Mouse (Mus musculus): ENCODE data around the gene Arhgef17. TPM values are rescaled to one million over a fixed set of nuclear protein-coding genes. Genes with fewer than 3 reads are reported as not detected.

The Arhgef17 gene
- polyA plus RNA-seq, 1 experiment: 8.0 TPM

DNA sequence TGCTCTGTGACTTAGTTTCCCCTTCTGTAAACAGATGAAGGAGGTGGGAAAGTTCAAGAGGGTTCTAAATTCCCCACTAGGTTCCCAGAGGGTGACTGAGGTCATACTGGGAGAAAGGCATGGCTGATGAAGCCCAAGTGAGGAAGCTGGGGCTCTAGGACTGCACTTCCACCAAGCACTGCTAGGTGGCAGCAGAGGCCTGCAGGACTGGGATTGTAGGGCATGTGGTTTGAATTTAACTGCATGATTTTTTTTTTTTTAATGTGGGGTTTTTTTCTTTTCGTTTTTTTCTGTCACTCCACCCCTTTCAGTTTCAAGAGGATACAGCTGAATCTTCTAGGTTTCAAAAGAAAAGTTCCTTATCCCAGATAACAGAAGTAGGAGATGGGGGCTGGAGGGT, 24.7 kb downstream of the Arhgef17 start:
- no peaks in the 10 kb centered on the region for H3K36me3 ChIP-seq (ENCODE audit: control insufficient read depth, insufficient read depth, low read length)
- no peak overlapping the region for H3K27ac ChIP-seq (ENCODE audit: insufficient read depth, low read depth, low read length)
- WGBS: 0% methylated on average over 1 of the region's 1 CpGs
- TF ChIP-seq POLR2A (IDR thresholded peaks at IDR 0.05; ENCODE audit: low read depth, low read length) (no peak), CTCF (IDR thresholded peaks at IDR 0.05; ENCODE audit: extremely low read depth, insufficient read length, insufficient replicate concordance, low read depth, low read length) (peak; percentile 93)
- no peak overlapping the region for H3K4me3 ChIP-seq (ENCODE audit: low read depth, low read length)
- H3K4me1 ChIP-seq (ENCODE audit: control insufficient read depth, insufficient read depth, insufficient read length, low read length): no peaks in the 10 kb centered on the region; the same call in 1 of the 2 replicates
- H3K27me3 ChIP-seq (ENCODE audit: control insufficient read depth, insufficient read depth, low read length): no peaks in the 10 kb centered on the region

GRCm38 (mm10) chr7:100906029-100906789, 25.7 kb downstream of the Arhgef17 start:
- H3K27ac ChIP-seq (ENCODE audit: insufficient read depth, low read depth, low read length): no peak overlapping the region
- TF ChIP-seq POLR2A (IDR thresholded peaks at IDR 0.05; ENCODE audit: low read depth, low read length) (no peak), CTCF (IDR thresholded peaks at IDR 0.05; ENCODE audit: extremely low read depth, insufficient read length, insufficient replicate concordance, low read depth, low read length) (no peak)
- 78% methylated on average over 10 of the region's 10 CpGs for WGBS
- H3K4me3 ChIP-seq (ENCODE audit: low read depth, low read length): no peak overlapping the region
- H3K27me3 ChIP-seq (ENCODE audit: control insufficient read depth, insufficient read depth, low read length): no peaks in the 10 kb centered on the region
- H3K36me3 ChIP-seq (ENCODE audit: control insufficient read depth, insufficient read depth, low read length): no peaks in the 10 kb centered on the region
- no peaks in the 10 kb centered on the region; the same call in 1 of the 2 replicates for H3K4me1 ChIP-seq (ENCODE audit: control insufficient read depth, insufficient read depth, insufficient read length, low read length)

DNA sequence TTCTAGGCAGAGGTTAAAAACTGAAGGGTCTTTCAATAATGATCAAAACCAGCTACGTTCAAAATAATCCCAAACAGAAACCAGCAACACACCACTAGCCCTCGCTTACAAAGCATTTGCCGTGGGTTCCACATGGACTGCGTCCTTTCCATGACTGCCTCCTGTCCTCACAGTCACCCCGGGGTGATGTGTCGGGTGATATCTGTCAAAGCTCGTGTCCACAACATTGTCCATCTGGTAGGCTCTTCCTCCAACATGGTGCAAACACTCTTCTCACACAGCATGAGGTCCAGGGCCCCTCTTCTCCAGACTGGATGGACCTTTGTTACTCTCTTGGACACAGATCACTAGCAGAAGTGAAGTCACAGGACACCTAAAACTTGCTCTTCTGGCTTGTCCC, 26.9 kb downstream of the Arhgef17 start:
- Histone ChIP-seq H3K27ac (ENCODE audit: insufficient read depth, low read depth, low read length) (no peak overlapping the region), H3K4me1 (ENCODE audit: control insufficient read depth, insufficient read depth, insufficient read length, low read length) (no peaks in the 10 kb centered on the region), H3K4me3 (ENCODE audit: low read depth, low read length) (no peak overlapping the region), H3K36me3 (ENCODE audit: control insufficient read depth, insufficient read depth, low read length) (no peaks in the 10 kb centered on the region), H3K27me3 (ENCODE audit: control insufficient read depth, insufficient read depth, low read length) (no peaks in the 10 kb centered on the region)
- WGBS: 87% methylated on average over 7 of the region's 7 CpGs
- TF ChIP-seq CTCF (IDR thresholded peaks at IDR 0.05; ENCODE audit: extremely low read depth, insufficient read length, insufficient replicate concordance, low read depth, low read length) (no peak), POLR2A (IDR thresholded peaks at IDR 0.05; ENCODE audit: low read depth, low read length) (no peak)

DNA sequence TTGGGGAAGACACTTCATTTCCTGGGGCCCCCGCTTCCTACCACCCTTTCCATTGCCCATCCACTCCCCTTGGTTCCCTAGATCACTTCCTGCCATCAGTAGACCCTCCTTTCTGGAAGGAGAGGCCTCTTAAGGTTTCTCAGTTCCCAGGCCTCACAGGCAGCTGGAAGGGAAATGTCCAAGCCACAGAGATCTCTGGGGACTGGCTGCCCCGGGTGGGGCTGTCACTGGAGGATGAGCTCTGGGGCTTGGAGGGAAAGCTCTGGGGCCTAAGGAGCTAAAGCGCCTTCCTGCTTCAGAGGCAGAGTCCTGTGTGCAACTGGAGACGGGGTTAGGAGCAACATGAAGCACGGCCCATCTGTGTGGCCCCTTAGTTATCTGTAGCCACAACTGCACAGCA, 27.3 kb downstream of the Arhgef17 start:
- Histone ChIP-seq H3K4me3 (ENCODE audit: low read depth, low read length) (no peak overlapping the region), H3K27ac (ENCODE audit: insufficient read depth, low read depth, low read length) (no peak overlapping the region), H3K36me3 (ENCODE audit: control insufficient read depth, insufficient read depth, low read length) (no peaks in the 10 kb centered on the region), H3K4me1 (ENCODE audit: control insufficient read depth, insufficient read depth, insufficient read length, low read length) (no peaks in the 10 kb centered on the region), H3K27me3 (ENCODE audit: control insufficient read depth, insufficient read depth, low read length) (no peaks in the 10 kb centered on the region)
- TF ChIP-seq CTCF (IDR thresholded peaks at IDR 0.05; ENCODE audit: extremely low read depth, insufficient read length, insufficient replicate concordance, low read depth, low read length): no peak
- 80% methylated on average over 5 of the region's 5 CpGs for WGBS

DNA sequence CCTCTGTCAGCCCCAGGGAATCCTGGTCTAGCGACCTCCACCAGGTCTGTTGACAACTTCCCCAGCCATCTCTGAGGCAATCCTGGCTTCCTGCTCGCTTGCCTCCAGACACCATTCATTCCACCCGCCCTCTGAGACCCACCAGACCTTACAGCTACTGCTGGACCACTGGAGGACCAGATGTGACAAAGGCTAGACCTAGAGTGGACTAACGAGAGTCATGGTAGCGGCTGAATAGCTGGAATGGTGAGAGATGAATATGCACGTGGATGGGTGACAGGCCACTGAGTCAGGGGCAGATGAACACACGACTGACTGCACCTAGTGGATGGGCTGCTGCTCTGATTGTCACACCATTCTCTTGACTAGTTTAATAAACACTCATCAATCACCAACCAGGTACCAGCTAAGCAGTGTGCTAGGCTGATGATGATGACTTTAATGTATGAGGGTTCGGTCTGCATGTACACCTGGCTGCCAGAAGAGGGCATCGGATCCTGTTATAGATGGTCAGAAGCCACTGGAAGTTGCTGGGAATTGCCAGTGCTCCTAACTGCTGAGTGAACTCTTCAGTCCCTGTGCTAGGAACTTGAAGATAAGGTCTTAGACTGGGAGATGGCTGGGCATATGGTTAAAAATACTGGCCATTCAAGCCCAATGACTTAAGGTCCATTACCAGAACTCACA, 29.3 kb downstream of the Arhgef17 start:
- H3K4me3 ChIP-seq (ENCODE audit: low read depth, low read length): no peak overlapping the region

GRCm38 (mm10) chr7:100897828-100898227, 34.1 kb downstream of the Arhgef17 start:
- Histone ChIP-seq H3K27ac (ENCODE audit: insufficient read depth, low read depth, low read length) (no peak overlapping the region), H3K4me1 (ENCODE audit: control insufficient read depth, insufficient read depth, insufficient read length, low read length) (0 out of 2 replicates have a peak, but pooled peaks cover 3% of the 10 kb centered on the region), H3K27me3 (ENCODE audit: control insufficient read depth, insufficient read depth, low read length) (peaks cover 7% of the 10 kb centered on the region; the same call in 1 of the 2 replicates), H3K36me3 (ENCODE audit: control insufficient read depth, insufficient read depth, low read length) (no peaks in the 10 kb centered on the region), H3K4me3 (ENCODE audit: low read depth, low read length) (no peak overlapping the region)
- 73% methylated on average over 5 of the region's 5 CpGs for WGBS
- TF ChIP-seq CTCF (IDR thresholded peaks at IDR 0.05; ENCODE audit: extremely low read depth, insufficient read length, insufficient replicate concordance, low read depth, low read length) (no peak), POLR2A (IDR thresholded peaks at IDR 0.05; ENCODE audit: low read depth, low read length) (no peak)

More for the DNA sequence above, 29.3 kb downstream of the Arhgef17 start:
- H3K4me1 ChIP-seq (ENCODE audit: control insufficient read depth, insufficient read depth, insufficient read length, low read length): no peaks in the 10 kb centered on the region
- WGBS: 71% methylated on average over 9 of the region's 9 CpGs
- H3K27ac ChIP-seq (ENCODE audit: insufficient read depth, low read depth, low read length): no peak overlapping the region
- no peaks in the 10 kb centered on the region for H3K36me3 ChIP-seq (ENCODE audit: control insufficient read depth, insufficient read depth, low read length)
- H3K27me3 ChIP-seq (ENCODE audit: control insufficient read depth, insufficient read depth, low read length): no peaks in the 10 kb centered on the region
- TF ChIP-seq POLR2A (IDR thresholded peaks at IDR 0.05; ENCODE audit: low read depth, low read length) (no peak), CTCF (IDR thresholded peaks at IDR 0.05; ENCODE audit: extremely low read depth, insufficient read length, insufficient replicate concordance, low read depth, low read length) (peak; percentile 40; the same call in 1 of the 2 replicates)

DNA sequence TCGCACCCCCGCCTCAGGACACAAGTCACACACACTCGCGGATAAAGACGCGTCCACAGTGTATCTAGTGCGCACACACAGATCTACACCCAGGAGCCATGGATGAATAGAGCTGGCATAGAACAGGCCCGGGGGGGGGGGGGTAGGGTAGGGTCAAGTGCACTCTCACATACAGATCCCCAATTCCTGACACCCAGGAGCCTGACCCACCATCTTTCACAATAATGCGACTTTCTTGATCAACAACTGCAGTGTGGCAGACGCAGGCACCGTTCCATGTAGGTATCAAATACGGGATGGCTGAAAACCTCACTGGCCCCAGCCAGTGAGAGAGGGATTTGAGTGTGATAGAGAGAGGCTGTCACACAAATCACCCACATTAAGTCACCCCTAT, 37.1 kb downstream of the Arhgef17 start:
- TF ChIP-seq CTCF (IDR thresholded peaks at IDR 0.05; ENCODE audit: extremely low read depth, insufficient read length, insufficient replicate concordance, low read depth, low read length): no peak
- TF ChIP-seq POLR2A (IDR thresholded peaks at IDR 0.05; ENCODE audit: low read depth, low read length): no peak
- no peaks in the 10 kb centered on the region for H3K36me3 ChIP-seq (ENCODE audit: control insufficient read depth, insufficient read depth, low read length)
- peak overlapping the region; percentile 53 for H3K4me3 ChIP-seq (ENCODE audit: low read depth, low read length)
- peaks cover 7% of the 10 kb centered on the region; the same call in 1 of the 2 replicates for H3K27me3 ChIP-seq (ENCODE audit: control insufficient read depth, insufficient read depth, low read length)
- 0 out of 2 replicates have a peak, but pooled peaks cover 3% of the 10 kb centered on the region for H3K4me1 ChIP-seq (ENCODE audit: control insufficient read depth, insufficient read depth, insufficient read length, low read length)
- WGBS: 13% methylated on average over 12 of the region's 12 CpGs
- H3K27ac ChIP-seq (ENCODE audit: insufficient read depth, low read depth, low read length): no peak overlapping the region

All from small intestine, adult 2 months (tissue).